Comparison of ENCODE assay signal across 19 mouse cellular contexts in genomic region chr9:108563671-108564070, GRCm38 (mm10). TPM values are rescaled to one million over a fixed set of nuclear protein-coding genes. Genes with fewer than 3 reads are reported as not detected.
A peak's percentile ranks its signal among the peaks of the same experiment; 100 is the strongest.
DNase-seq lines count a peak whose midpoint lies in the region; ATAC-seq and TF ChIP-seq lines count a peak whose summit lies in the region.
"Had no signal": no experiment of that assay in that cellular context is flagged by ENCODE, and none has a peak within 500 bp of the region (broad histone marks: within the 10 kb centered on the region; RNA-seq: fewer than 3 reads in every experiment).

No protein-coding gene starts in this region.

- WGBS in heart, embryonic 13.5 days, result 88% methylated on average over 8 of the region's 8 CpGs
- WGBS in liver, embryonic 12.5 days (ENCODE audit: insufficient replicate concordance), result 91% methylated on average over 8 of the region's 8 CpGs
- 85% methylated on average over 8 of the region's 8 CpGs for WGBS in liver, postnatal 0 days (ENCODE audit: insufficient replicate concordance)
- WGBS in embryonic facial prominence, embryonic 13.5 days, result 93% methylated on average over 8 of the region's 8 CpGs

- TF ChIP-seq CTCF in liver, postnatal 0 days (IDR thresholded peaks at IDR 0.05; ENCODE audit: low read depth), result no peak
- TF ChIP-seq CTCF in G1E (IDR thresholded peaks at IDR 0.05; ENCODE audit: low read depth, low read length), result no peak

- peaks cover 58% of the 10 kb centered on the region for H3K36me3 ChIP-seq in heart, embryonic 13.5 days
- H3K36me3 ChIP-seq in liver, embryonic 12.5 days, result peaks cover 59% of the 10 kb centered on the region
- peaks cover 45% of the 10 kb centered on the region for H3K36me3 ChIP-seq in liver, postnatal 0 days (replicated peaks; ENCODE audit: insufficient read depth, low read length)
- H3K36me3 ChIP-seq in G1E (replicated peaks), result peaks cover 70% of the 10 kb centered on the region
- peaks cover 58% of the 10 kb centered on the region for H3K36me3 ChIP-seq in embryonic facial prominence, embryonic 13.5 days

- no peak overlapping the region for H3K27ac ChIP-seq in heart, embryonic 13.5 days (replicated peaks)
- 0 out of 2 replicates have a peak overlapping the region, but pooled peaks have one; percentile 62 for H3K27ac ChIP-seq in liver, embryonic 12.5 days
- H3K27ac ChIP-seq in liver, postnatal 0 days (ENCODE audit: low read depth), result no peak overlapping the region
- H3K27ac ChIP-seq in embryonic facial prominence, embryonic 13.5 days, result no peak overlapping the region
- H3K27ac ChIP-seq: embryonic facial prominence, embryonic 12.5 days; forebrain, embryonic 12.5 days; hindbrain, embryonic 13.5 days; hindbrain, postnatal 0 days had no signal

- DNase-seq in heart, postnatal 14 days, result no peak
- DNase-seq in liver, postnatal 0 days, result no peak
- no peak for DNase-seq in G1E (ENCODE audit: low spot score)
- DNase-seq in ovary, postnatal 36 days (ENCODE audit: low spot score), result no peak
- no peak for DNase-seq in thymus, postnatal 10 days (ENCODE audit: low spot score in 2 of 2)
- DNase-seq: adrenal gland, postnatal 10 days; cerebellum, adult 18-20 months; cerebellum, postnatal 10 days; embryo, embryonic 11 days; gastrocnemius, postnatal 14 days had no signal

- H3K4me1 ChIP-seq in heart, embryonic 13.5 days, result peaks cover 34% of the 10 kb centered on the region
- H3K4me1 ChIP-seq in liver, embryonic 12.5 days, result peaks cover 62% of the 10 kb centered on the region
- peaks cover 31% of the 10 kb centered on the region for H3K4me1 ChIP-seq in liver, postnatal 0 days (ENCODE audit: insufficient read depth)
- H3K4me1 ChIP-seq in G1E (ENCODE audit: insufficient read depth, low read depth, low read length), result peaks cover 73% of the 10 kb centered on the region
- peaks cover 34% of the 10 kb centered on the region for H3K4me1 ChIP-seq in embryonic facial prominence, embryonic 13.5 days

- H3K9ac ChIP-seq in heart, embryonic 13.5 days, result peak overlapping the region; percentile 20; the same call in 1 of the 2 replicates
- no peak overlapping the region for H3K9ac ChIP-seq in liver, embryonic 12.5 days
- H3K9ac ChIP-seq in liver, postnatal 0 days (replicated peaks), result no peak overlapping the region
- H3K9ac ChIP-seq in embryonic facial prominence, embryonic 13.5 days, result peak overlapping the region; percentile 32; the same call in 1 of the 2 replicates
- H3K9ac ChIP-seq: embryonic facial prominence, embryonic 12.5 days; forebrain, embryonic 12.5 days; heart, embryonic 12.5 days; hindbrain, embryonic 13.5 days had no signal

- no peak overlapping the region for H3K4me2 ChIP-seq in heart, embryonic 13.5 days
- peak overlapping the region; percentile 21 for H3K4me2 ChIP-seq in liver, embryonic 12.5 days
- no peak overlapping the region for H3K4me2 ChIP-seq in liver, postnatal 0 days (ENCODE audit: low read depth, low read length)
- no peak overlapping the region for H3K4me2 ChIP-seq in embryonic facial prominence, embryonic 13.5 days
- H3K4me2 ChIP-seq: embryonic facial prominence, embryonic 12.5 days; forebrain, embryonic 12.5 days; heart, embryonic 12.5 days; hindbrain, embryonic 13.5 days had no signal

- no peaks in the 10 kb centered on the region for H3K9me3 ChIP-seq in heart, embryonic 13.5 days
- H3K9me3 ChIP-seq in liver, embryonic 12.5 days (replicated peaks), result no peaks in the 10 kb centered on the region
- H3K9me3 ChIP-seq in liver, postnatal 0 days (ENCODE audit: low read length), result no peaks in the 10 kb centered on the region
- H3K9me3 ChIP-seq in G1E (replicated peaks), result no peaks in the 10 kb centered on the region
- no peaks in the 10 kb centered on the region for H3K9me3 ChIP-seq in embryonic facial prominence, embryonic 13.5 days
- H3K9me3 ChIP-seq: embryonic facial prominence, embryonic 12.5 days; forebrain, embryonic 12.5 days; heart, embryonic 12.5 days; hindbrain, embryonic 13.5 days had no signal

- no peak for TF ChIP-seq EP300 in liver, postnatal 0 days (IDR thresholded peaks at IDR 0.05; ENCODE audit: low read depth)

- H3K4me3 ChIP-seq in heart, embryonic 13.5 days, result no peak overlapping the region
- H3K4me3 ChIP-seq in liver, embryonic 12.5 days, result 0 out of 2 replicates have a peak overlapping the region, but pooled peaks have one; percentile 1
- no peak overlapping the region for H3K4me3 ChIP-seq in liver, postnatal 0 days (ENCODE audit: low read depth, low read length)
- H3K4me3 ChIP-seq in G1E (ENCODE audit: low read depth, low read length), result peak overlapping the region; percentile 56; the same call in 1 of the 2 replicates
- no peak overlapping the region for H3K4me3 ChIP-seq in embryonic facial prominence, embryonic 13.5 days
- H3K4me3 ChIP-seq: embryonic facial prominence, embryonic 12.5 days; forebrain, embryonic 12.5 days; heart, embryonic 12.5 days; hindbrain, embryonic 13.5 days had no signal

- intact Hi-C loops in heart, postnatal 14 days (cut with DNase I), result no loop called here

- H3K27me3 ChIP-seq in heart, embryonic 13.5 days (replicated peaks), result no peaks in the 10 kb centered on the region
- no peaks in the 10 kb centered on the region for H3K27me3 ChIP-seq in liver, embryonic 12.5 days (replicated peaks)
- H3K27me3 ChIP-seq in liver, postnatal 0 days (ENCODE audit: insufficient read depth, low read length), result no peaks in the 10 kb centered on the region
- no peaks in the 10 kb centered on the region for H3K27me3 ChIP-seq in G1E (ENCODE audit: insufficient read depth, low read length)
- H3K27me3 ChIP-seq in embryonic facial prominence, embryonic 13.5 days, result no peaks in the 10 kb centered on the region
- H3K27me3 ChIP-seq: embryonic facial prominence, embryonic 12.5 days; forebrain, embryonic 12.5 days; heart, embryonic 12.5 days; hindbrain, embryonic 13.5 days had no signal

- no peak for ATAC-seq in heart, embryonic 13.5 days (ENCODE audit: extremely low read depth, insufficient number of reproducible peaks, low FRiP score, low TSS enrichment)
- no peak for ATAC-seq in liver, embryonic 12.5 days
- no peak for ATAC-seq in liver, postnatal 0 days
- no peak for ATAC-seq in G1E (ENCODE audit: extremely low read depth, insufficient number of reproducible peaks, low FRiP score, poor library complexity, severe bottlenecking)
- no peak for ATAC-seq in embryonic facial prominence, embryonic 13.5 days (ENCODE audit: insufficient number of reproducible peaks, insufficient read depth, low FRiP score, low TSS enrichment, low read depth)
- ATAC-seq: forebrain, embryonic 16.5 days; hindbrain, postnatal 0 days had no signal

RNA-seq across cellular contexts. Expression of gene Ndufaf3, which starts 3.6 kb away (rescaled TPM):
- polyA plus RNA-seq in heart, embryonic 13.5 days (2015; fragmentation: Nextera tagmentation; extraction: Ambion mirVana), result 53.5 TPM in 2 replicates
- total RNA-seq in heart, postnatal 14 days (2021), result 10 to 100 TPM; 53.1 to 59.8 TPM
- 34.8 and 38.9 TPM in 2 replicates for polyA plus RNA-seq in liver, embryonic 12.5 days (2016; fragmentation: Nextera tagmentation; extraction: Ambion mirVana)
- 26.5 and 26.8 TPM in 2 replicates for polyA plus RNA-seq in liver, postnatal 0 days (2015; fragmentation: Nextera tagmentation; extraction: Ambion mirVana)
- total RNA-seq in G1E (2014; fragmentation: Nextera tagmentation) (25.6 and 31.8 TPM in 2 replicates), G1E (2017) (16.9 and 29.4 TPM in 2 replicates)
- 11.7 and 17.7 TPM in 2 replicates for polyA plus RNA-seq in G1E (2012)
- polyA plus RNA-seq in embryonic facial prominence, embryonic 13.5 days (2015; fragmentation: Nextera tagmentation; extraction: Ambion mirVana), result 42.3 and 50.4 TPM in 2 replicates

RNA-seq across cellular contexts. Expression of gene Impdh2, which starts 3.6 kb away (rescaled TPM):
- polyA plus RNA-seq in heart, embryonic 13.5 days (2015; fragmentation: Nextera tagmentation; extraction: Ambion mirVana), result 99.5 and 107 TPM in 2 replicates
- total RNA-seq in heart, postnatal 14 days (2021), result 10 to 100 TPM; 47.0 to 54.5 TPM
- polyA plus RNA-seq in liver, embryonic 12.5 days (2016; fragmentation: Nextera tagmentation; extraction: Ambion mirVana), result 173 and 184 TPM in 2 replicates
- 45.6 and 49.5 TPM in 2 replicates for polyA plus RNA-seq in liver, postnatal 0 days (2015; fragmentation: Nextera tagmentation; extraction: Ambion mirVana)
- 145 and 154 TPM in 2 replicates for total RNA-seq in G1E (2014; fragmentation: Nextera tagmentation)
- total RNA-seq in G1E (2017), result 247 and 299 TPM in 2 replicates
- polyA plus RNA-seq in G1E (2012), result 167 and 176 TPM in 2 replicates
- polyA plus RNA-seq in embryonic facial prominence, embryonic 13.5 days (2015; fragmentation: Nextera tagmentation; extraction: Ambion mirVana), result 191 and 227 TPM in 2 replicates

RNA-seq across cellular contexts. Expression of gene Dalrd3, which starts 6.0 kb away (rescaled TPM):
- polyA plus RNA-seq in heart, embryonic 13.5 days (2015; fragmentation: Nextera tagmentation; extraction: Ambion mirVana), result 86.6 and 92.1 TPM in 2 replicates
- total RNA-seq in heart, postnatal 14 days (2021), result 10 to 100 TPM; 18.7 to 21.4 TPM
- polyA plus RNA-seq in liver, embryonic 12.5 days (2016; fragmentation: Nextera tagmentation; extraction: Ambion mirVana), result 52.7 and 58.9 TPM in 2 replicates
- polyA plus RNA-seq in liver, postnatal 0 days (2015; fragmentation: Nextera tagmentation; extraction: Ambion mirVana), result 18.8 and 20.2 TPM in 2 replicates
- total RNA-seq in G1E (2014; fragmentation: Nextera tagmentation) (48.3 and 49.1 TPM in 2 replicates), G1E (2017) (48.3 and 65.3 TPM in 2 replicates)
- polyA plus RNA-seq in G1E (2012), result 101 and 121 TPM in 2 replicates
- 176 and 185 TPM in 2 replicates for polyA plus RNA-seq in embryonic facial prominence, embryonic 13.5 days (2015; fragmentation: Nextera tagmentation; extraction: Ambion mirVana)

RNA-seq across cellular contexts. Expression of gene Wdr6, which starts 14.9 kb away (rescaled TPM):
- 61.7 and 64.1 TPM in 2 replicates for polyA plus RNA-seq in heart, embryonic 13.5 days (2015; fragmentation: Nextera tagmentation; extraction: Ambion mirVana)
- total RNA-seq in heart, postnatal 14 days (2021), result 10 to 100 TPM; 21.2 to 23.9 TPM
- polyA plus RNA-seq in liver, embryonic 12.5 days (2016; fragmentation: Nextera tagmentation; extraction: Ambion mirVana), result 28.3 and 29.3 TPM in 2 replicates
- 4.5 and 5.7 TPM in 2 replicates for polyA plus RNA-seq in liver, postnatal 0 days (2015; fragmentation: Nextera tagmentation; extraction: Ambion mirVana)
- total RNA-seq in G1E (2014; fragmentation: Nextera tagmentation) (22.6 and 27.6 TPM in 2 replicates), G1E (2017) (36.3 and 39.2 TPM in 2 replicates)
- polyA plus RNA-seq in G1E (2012), result 16.9 and 30.0 TPM in 2 replicates
- polyA plus RNA-seq in embryonic facial prominence, embryonic 13.5 days (2015; fragmentation: Nextera tagmentation; extraction: Ambion mirVana), result 140 and 147 TPM in 2 replicates

RNA-seq across cellular contexts. Expression of gene P4htm, which starts 33.8 kb away (rescaled TPM):
- polyA plus RNA-seq in heart, embryonic 13.5 days (2015; fragmentation: Nextera tagmentation; extraction: Ambion mirVana), result 19.5 and 20.0 TPM in 2 replicates
- total RNA-seq in heart, postnatal 14 days (2021), result 10 to 100 TPM; 14.3 to 16.6 TPM
- polyA plus RNA-seq in liver, embryonic 12.5 days (2016; fragmentation: Nextera tagmentation; extraction: Ambion mirVana), result 1.1 and 1.4 TPM in 2 replicates
- polyA plus RNA-seq in liver, postnatal 0 days (2015; fragmentation: Nextera tagmentation; extraction: Ambion mirVana), result 0.40 and 0.41 TPM in 2 replicates
- total RNA-seq in G1E (2014; fragmentation: Nextera tagmentation) (1.7 and 1.9 TPM in 2 replicates), G1E (2017) (2.0 and 2.6 TPM in 2 replicates)
- polyA plus RNA-seq in G1E (2012), result 5.4 and 5.7 TPM in 2 replicates
- 9.6 and 13.3 TPM in 2 replicates for polyA plus RNA-seq in embryonic facial prominence, embryonic 13.5 days (2015; fragmentation: Nextera tagmentation; extraction: Ambion mirVana)

Comparison
In these comparisons a context has a peak if more than half of its experiments do, and no peak if none do; other contexts are left out.
1. H3K4me3 ChIP-seq: peak in liver, embryonic 12.5 days (single experiment) and G1E (single experiment); none in heart, embryonic 13.5 days (single experiment), liver, postnatal 0 days (single experiment) and embryonic facial prominence, embryonic 13.5 days (single experiment).
2. H3K9ac ChIP-seq: peak in heart, embryonic 13.5 days (single experiment) and embryonic facial prominence, embryonic 13.5 days (single experiment); none in liver, embryonic 12.5 days (single experiment) and liver, postnatal 0 days (single experiment).